Mouse (Mus musculus) adipocyte (in vitro differentiated cells): ENCODE data around the gene Mettl16.
A peak's percentile ranks its signal among the peaks of the same experiment; 100 is the strongest.

Experiments used
- DNase-seq: peaks from one replicate; pipeline ENCODE4 v3.0.0-alpha.2; 2016; ENCODE audit warnings: low spot score

Mettl16 gene

DNA sequence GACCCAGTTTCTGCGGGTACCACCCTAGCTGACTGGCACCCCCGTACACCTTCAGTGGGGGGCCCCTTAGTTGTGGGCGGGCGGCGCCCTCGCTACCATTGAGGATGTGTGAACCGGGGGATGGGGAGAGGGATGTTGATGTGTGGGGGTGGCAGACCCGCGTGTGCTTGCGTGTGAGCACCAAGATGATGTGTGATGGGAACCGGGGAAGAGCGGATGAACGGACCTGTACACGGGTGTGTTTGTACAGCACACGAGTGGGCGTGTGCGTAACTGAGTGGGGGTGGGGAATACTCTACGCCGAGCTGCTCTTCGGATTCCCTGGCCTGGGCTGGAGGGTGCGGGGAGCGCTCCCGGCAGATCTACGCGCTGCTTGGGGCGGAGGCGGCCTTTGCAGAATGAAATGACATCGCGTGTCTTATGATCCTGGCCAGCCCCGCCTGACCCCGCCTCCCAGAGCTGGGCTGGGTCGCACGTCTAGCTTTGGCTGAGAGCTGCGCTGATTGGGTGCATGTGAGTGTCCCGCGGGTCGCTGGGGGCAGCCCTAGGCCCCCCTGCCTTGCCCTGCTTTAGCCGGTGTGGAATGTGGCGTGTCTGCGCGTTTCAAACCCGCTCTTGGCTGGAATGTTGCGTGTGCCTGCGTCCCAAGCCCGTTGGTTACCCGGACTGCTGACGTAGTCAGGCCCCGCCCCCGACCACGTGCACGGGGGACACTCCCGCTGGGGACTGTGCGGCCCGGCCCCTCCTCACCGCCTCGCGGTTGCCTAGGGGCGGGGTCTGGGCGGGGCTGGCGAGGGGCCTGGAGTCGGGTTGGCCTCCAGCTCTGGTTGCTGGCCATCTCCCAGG is 61.2 kb downstream of the Mettl16 start:
- peak; percentile 99 for DNase-seq

DNA sequence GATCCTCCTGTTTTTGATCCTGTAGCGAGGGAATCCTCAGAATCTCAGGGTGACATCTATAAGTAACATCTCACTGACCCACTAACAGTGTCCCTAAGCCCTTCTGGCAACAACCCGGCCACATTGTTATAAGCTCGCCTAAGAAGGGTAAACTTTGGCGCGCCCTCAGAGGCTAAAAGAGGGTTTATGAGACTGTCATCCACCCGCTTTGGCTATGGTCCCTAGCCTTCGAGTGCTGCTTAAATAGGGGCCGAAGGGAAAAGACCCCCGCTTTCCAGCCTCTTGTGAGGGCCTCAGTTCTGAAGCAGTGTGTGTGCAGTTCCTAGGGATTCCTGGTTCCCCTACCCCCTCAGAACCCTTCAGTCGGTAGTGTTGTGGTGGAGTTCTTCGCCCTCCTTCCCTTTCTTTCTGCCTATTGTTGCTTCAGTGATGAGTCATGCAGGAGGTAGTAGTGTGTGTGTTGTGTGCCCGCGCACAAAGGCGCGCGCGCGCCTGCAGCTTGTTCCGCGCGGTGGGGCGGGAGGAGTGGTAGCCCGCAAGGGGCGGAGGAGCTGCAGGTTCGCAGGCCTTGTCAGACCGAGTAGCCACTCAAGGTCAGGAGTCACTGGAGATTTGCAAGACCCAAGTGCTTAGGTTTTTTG is 62.0 kb downstream of the Mettl16 start:
- DNase-seq, result peak; percentile 65

DNA sequence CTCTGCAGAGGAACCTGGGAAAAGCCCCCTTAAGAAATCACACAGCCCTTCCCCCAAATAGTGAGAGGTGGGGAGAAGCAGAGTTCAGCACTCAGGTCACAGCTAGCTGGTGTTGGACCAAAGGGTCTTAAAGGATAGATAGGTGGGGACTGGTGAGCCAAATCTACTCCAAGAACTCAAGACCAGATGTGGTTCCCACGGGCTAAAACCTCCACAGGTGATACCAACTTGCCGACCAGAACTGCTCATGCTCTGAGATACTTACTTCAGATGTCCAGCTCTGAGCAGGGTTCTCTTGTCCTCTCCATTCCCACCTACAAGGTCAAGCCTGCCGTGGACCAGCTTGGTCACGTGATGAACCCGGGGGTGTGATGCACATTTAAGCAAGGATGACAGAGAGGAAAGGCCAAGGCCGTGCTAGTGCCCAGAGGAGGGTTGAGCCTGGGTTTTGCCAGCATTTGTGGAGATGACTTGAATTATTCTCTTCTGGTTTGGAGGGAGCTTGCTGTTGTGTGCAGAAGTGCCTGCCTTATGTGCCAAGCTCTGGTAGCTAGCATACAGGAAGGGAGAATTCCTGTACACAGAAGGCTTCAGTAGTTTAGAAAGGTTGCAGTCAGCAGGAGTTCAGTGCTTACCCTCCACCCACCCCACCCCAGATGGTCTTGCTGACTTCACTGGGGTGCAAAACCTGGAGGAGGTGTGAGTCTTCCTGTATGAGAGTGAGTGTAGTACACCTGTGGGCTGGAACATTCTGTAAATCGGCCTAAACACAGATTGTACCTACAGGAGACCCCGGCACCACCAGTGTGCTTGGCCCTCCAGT is 63.1 kb downstream of the Mettl16 start:
- DNase-seq, result no peak

DNA sequence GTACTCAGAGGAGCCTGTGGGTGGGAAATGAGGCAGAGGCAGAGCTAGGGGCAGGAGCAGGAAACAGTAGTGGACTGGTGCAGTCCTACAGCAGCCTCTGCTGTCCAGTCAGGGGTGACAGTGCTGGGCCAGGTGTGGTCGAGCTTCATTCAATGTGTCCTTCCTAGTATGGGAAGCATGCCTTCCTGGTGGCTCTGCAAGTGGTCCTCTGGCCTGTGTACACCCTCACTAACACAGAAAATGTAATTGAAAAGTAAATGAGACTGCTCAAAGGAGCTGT is 63.7 kb downstream of the Mettl16 start:
- DNase-seq, result no peak

DNA sequence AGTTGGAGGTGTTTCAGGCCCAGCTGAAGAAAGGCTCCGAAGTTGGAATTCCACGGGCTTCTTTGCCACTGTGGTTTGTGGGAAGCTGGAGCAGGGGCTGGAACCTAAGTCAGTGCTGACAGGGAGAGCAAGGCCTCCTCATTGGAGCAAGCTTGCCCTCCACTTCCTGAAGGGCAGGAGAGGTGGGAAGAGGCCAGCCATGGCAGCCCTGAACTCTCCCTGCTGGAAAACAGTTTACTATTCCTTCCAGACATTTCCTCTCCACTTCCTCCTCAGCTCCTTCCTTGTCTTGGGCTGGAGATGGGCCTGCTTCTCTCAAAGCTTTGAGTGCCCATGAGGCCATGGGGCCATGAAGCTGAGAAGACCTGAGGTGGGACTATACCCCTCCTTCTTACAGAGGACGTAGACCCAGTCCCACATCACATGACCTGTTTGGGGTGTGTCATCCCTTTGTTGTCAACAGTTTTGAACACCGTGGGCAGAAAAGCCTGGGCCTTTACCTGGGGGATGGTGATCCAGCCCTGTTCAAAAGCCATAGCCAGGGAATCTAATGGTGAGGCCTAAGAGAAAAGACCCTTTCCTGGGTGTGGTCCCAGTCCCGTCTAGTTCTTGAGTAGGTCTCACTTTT is 64.1 kb downstream of the Mettl16 start:
- no peak for DNase-seq

DNA sequence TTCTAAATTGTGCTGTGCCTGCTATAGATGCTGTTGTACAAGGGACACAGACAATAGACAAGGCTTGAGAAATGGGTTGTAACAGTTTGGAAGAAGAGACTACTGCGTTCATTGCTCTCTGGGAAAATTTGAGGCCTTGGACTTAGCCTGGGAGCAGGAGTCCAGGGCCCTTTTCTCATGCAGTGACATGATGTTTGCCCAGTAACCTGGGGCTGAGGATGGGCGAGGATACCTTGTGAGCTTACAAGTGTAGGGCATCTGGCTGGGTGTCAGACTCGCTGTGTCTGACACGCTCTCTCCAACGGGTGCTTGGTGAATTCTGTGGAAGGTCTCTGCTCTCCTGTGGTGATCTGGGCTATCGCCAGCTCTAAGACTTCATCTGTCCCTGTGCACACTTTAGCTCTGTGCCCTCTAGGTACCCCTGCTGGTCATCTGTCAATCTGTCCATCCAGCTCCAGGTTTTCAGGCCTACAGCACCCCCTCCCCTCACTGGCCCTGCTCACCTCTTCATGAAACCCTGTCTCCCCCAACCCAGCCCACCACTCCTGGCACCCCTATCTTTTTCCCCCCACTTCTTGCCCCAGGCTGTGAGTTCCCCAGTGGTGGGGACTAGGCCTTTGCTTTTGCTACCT is 65.1 kb downstream of the Mettl16 start:
- no peak for DNase-seq

DNA sequence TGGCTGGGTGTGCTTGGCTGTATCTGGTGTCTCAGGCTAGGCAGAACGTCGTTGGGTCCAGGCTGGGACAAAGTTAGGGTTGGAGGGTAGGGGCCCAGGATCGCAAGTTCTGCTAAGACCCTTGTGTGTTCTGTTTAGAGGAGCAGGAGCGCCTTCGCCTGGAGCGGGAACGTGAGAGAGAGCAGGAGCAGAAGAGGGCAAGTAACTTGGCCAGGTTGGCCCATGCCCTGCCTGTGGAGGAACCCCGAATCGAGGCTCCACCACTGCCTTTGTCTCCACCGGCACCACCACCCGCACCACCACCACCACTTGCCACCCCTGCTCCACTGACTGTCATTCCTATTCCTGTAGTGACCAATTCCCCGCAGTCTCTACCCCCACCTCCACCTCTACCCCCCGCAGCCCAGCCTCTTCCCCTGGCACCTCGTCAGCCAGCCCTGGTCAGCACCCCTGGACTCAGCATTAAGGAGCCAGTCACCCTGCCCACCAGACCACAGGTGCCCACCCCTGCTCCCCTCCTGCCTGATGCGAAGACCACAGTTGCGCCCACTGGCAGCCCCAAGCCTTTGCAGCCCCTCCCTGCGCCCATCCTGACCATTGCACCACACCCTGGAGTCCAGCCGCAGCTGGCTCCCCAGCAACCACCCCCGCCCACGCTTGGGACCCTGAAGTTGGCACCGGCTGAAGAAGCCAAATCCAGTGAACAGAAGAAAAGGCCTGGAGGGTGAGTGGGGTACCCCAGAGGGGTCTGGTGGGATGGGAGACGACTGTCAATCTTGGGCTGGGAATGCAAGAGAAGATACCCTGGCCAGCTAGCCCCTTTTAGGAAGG is 65.8 kb downstream of the Mettl16 start:
- no peak for DNase-seq

DNA sequence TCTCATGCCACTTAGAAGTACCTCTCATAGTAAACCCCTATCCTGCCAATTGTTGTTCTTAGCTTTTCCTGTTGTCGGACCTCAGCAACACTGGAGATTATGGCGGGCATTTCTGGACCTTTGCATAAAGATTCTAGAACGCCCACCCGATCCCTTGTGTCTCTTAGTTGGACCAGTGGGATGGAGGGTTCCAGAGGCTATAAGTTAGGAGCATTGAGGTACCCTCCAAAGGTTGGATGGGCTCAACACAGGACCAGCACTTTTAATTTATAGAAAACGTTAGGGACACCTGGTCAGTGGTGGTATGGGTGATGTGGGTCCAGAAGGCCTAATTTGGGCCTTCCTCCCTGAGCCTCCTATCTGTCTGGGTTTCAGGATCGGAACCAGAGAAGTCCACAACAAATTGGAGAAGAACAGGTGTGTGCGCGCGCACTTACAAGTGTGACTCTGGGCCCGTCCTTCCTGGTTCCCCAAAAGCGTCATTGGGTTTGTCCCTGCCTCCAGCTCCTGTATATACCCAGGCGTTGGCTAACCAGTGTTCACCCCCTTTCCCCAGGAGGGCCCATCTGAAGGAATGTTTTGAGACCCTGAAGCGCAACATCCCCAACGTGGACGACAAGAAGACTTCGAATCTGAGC is 66.5 kb downstream of the Mettl16 start:
- no peak for DNase-seq

DNA sequence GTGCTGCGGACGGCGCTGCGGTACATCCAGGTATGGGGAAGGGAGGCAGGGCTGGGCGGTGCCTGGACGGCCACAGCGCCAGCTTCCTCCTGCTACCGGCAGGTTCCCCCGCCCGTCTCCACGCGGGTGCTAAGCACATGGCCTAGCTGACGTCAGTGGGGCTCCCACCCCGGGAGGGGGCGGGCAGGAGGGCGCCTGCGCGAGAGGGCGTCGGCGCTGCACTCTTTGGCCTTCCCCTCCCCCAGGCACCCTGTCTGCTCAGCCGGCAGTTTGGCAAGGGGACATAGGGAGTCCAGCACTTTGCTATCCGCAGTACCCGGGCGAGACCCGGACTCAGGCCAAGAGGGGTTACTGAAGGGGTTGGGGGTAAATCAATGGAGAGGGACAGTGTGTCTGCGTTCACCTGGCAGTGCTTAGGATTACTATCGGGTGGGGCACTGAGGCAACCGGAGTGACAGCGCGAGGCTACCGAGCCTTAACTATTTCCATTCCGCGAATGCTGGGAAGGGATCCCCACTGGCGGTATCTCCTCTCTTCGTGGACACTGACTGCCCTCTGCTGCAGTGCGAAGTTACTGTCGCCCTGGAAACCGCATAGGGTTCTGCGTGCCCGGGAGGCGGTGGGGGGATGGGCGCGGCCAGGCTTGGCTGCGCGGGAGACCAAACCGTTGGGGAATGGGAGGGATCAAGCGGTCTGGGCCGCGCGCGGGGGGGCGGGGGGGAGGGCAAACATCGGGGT is 67.2 kb downstream of the Mettl16 start:
- DNase-seq, result peak; percentile 75

DNA sequence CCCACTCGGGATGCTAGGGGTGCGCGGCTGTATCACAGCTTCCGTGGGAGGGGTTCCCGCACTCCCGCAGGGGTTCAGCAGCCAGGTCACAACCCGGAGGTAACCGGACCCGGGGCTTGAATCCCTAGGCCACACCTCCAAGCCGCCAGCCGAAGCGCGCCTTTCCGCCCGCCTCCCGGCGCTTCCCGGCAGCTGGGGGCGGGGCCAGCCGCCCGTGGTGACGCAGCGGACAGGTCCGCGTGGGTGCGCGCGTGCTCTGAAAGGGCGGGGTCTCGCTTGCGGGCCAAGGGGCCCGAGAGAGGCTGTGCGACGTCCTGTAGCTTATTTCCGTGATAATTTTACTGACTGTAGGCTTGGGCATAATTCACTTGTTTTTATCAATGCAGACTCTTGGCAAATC is 67.8 kb downstream of the Mettl16 start:
- peak; percentile 91 for DNase-seq

DNA sequence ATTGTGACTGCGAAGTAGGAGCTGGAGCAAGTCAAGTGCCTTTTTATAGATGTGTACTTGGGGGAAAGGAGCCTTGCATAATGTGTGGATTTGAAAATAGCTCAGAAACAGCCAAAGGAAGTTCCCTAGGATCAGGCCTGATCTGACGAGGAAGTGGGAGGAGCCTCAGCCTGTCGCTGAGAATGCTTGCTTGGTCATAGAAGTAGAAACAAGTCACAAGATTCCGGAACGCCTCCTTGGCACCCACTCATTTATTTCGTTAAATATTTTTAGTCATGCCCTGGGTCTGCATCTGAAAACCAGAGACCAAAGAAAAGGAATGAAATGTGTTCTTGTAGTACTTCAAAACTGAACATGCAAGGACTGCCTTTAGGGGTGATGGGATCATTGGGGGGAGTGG is 68.3 kb downstream of the Mettl16 start:
- peak; percentile 93 for DNase-seq

DNA sequence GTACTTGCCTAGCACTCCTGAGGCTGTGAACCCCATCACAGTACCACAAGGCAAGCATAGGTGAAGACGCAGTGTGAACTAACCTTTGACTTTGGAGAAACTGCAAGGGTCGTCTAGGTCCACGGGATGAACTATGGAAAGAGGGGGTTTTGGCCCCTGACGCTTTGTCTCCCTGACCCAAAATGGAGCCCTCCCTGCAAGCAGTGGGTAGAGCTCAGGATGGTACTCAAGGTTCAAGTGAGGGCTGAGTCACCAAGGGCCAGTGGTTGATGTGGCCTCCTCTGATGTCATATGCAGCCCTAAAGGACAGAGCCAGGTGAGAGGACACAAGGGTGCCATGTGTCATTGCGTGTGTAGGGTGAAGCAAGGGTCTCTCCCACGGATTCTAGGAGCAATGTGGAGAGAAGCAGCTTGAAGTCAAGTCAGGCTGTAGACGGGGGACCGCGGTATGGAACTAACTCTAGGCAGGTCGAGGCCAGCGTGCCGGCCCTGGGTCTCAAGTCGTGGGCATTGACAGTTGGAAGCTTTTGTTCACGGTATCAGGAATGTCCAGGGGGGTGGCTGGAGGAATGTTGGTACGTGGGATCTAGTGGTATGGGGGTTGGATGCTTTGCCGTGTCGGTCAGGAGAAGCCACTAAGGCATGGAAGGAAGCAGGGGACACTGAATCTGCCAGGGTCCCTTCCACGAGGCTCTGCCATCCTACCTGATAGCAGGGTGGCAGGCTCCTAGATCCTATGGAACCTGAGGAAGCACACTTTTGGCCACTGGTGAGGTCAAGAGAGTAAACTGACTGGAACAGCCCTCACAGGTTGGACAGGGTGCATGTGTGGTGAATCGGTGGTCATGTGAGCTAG is 69.5 kb downstream of the Mettl16 start:
- DNase-seq, result no peak

DNA sequence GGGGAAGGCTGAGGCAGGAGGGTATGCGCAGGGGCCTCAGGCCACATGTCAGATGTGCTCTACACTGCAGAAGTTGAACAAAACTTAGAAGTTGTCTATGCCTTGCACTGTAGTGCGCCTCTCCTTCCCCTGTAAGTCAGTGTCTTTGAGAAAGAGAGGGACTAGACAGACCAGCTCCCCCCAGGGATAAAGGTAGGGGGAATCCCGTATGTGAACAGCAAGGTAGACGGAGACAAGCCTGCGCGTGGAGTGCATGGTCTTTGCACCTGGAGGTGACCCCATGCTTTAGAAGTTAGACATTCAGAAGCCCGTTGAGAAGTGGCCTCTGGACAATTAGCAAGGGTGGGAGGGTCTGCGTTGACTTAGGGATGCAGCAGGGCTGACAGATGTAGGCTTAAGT is 70.1 kb downstream of the Mettl16 start:
- no peak for DNase-seq

DNA sequence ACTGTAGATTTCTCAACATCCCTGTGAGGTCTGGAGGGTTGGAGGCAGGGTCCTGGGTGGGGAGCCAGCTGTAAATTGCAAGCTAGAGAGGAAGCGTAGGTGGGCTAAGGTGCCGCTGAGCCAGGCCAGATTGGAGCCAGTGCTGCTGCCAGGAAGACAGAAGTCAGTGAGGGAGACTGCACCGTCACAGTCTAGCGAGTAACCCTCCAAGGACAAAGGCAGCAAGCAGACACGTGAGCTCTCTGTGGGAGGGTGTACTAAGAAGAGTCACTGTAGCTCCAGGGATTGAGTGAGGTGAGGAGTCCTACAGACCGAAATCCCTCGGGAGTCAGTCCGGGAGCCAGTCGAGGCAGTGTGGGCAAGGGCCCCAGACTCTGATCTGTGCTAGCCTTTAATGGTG is 70.7 kb downstream of the Mettl16 start:
- DNase-seq, result no peak

DNA sequence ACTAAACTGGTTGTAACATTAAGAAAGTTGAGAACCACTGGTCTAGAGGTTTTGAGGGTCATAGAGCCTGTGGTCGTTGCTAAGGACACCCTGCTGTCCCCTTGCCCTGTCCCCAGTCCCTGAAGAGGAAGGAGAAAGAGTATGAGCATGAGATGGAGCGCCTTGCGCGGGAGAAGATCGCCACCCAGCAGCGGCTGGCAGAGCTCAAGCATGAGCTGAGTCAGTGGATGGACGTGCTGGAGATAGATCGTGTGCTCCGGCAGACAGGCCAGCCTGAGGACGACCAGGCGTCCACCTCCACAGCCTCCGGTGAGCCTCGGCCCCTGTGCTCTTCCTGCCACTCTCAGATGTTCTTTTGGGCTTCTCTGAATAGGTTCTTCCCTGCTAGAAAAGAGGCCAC is 71.4 kb downstream of the Mettl16 start:
- no peak for DNase-seq

DNA sequence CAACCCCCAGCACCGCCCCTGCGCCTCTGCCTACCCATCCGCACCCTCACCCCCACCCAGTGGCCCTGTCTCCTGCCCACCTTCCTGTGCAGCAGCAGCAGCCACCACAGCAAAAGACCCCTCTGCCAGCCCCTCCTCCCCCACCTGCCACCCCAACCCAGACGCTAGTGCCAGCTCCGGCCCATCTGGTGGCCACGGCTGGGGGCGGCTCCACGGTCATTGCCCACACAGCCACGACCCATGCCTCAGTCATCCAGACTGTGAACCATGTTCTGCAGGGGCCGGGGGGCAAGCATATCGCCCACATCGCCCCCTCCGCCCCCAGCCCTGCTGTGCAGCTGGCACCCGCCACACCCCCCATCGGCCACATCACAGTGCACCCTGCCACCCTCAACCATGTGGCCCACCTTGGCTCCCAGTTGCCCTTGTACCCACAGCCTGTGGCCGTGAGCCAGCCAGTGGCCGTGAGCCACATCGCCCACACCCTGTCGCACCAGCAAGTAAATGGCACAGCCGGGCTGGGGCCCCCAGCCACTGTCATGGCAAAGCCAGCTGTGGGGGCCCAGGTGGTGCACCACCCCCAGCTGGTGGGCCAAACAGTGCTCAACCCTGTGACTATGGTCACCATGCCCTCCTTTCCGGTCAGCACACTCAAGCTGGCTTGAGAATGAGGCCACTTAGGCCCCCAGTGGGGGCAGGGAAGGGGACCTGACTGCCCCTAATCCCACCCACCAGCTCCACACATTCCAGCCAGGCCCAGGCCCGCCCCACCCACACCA is 72.2 kb downstream of the Mettl16 start:
- DNase-seq, result no peak

DNA sequence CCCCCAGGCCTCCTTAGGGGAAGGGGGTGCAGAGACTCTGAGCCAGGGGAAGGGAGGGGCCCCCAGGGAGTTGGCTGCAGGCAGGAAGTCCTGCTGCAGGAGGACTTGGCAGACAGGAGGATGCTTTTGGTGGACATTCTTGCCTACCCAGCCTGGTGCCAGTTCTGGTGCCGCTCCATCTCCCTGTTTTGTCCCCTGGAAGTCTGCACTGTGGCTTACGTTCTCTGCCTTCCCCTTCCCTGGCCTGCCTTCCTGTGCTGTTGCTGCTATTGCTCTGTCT is 72.7 kb downstream of the Mettl16 start:
- DNase-seq, result no peak

DNA sequence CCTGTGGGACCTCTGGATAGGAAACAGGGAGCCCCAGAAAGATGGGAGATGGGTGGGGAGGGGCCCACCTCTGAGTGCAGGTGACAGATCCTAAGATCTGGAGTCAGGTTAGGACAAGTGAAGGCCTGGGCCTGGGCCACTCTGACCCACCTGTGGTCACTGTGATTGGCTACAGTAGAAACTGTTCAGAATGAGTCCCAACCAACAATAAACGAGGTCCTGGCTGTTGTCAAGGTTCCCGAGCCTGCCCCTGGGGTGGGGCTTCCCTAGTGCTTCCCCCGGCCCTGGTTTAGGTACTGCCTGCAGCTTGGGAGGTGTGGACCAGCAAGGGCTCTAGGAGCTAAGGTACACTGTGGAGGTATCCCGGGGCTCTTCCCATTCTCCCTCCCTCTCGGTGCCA is 73.1 kb downstream of the Mettl16 start:
- no peak for DNase-seq

DNA sequence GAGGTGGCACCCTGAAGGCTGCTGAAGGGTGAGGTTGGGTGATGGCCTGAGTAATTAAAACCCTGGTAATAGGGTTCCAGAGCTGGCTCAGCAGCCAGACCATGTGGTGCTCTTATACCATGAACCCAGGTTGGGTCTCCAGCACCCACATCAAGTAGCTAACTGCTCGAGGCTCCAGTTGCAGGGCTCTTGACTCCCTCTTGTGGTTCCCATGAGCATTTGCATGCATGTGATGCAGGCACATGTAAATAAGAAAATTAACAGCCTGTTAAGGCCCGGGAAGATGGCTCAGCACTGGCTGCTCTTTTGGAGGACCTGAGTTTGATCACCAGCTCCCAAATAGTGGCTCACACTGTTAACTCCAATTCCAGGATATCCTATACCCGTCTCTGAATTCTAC is 75.2 kb downstream of the Mettl16 start:
- no peak for DNase-seq
